7 mouse cellular contexts compared by ENCODE assay signal in genomic region chr1:155048947-155049346, GRCm38 (mm10). TPM values are rescaled to one million over a fixed set of nuclear protein-coding genes. Genes with fewer than 3 reads are reported as not detected.
DNase-seq lines count a peak whose midpoint lies in the region; ATAC-seq lines count a peak whose summit lies in the region.

No protein-coding gene starts in this region.

- peak; percentile 79 for ATAC-seq in intestine, embryonic 16.5 days
- peak; percentile 78 for ATAC-seq in midbrain, embryonic 11.5 days (ENCODE audit: low FRiP score)

- no peak overlapping the region for H3K27ac ChIP-seq in intestine, embryonic 16.5 days (ENCODE audit: low read length)
- H3K27ac ChIP-seq in midbrain, embryonic 11.5 days (ENCODE audit: low read depth, low read length): no peak overlapping the region

- no peaks in the 10 kb centered on the region for H3K27me3 ChIP-seq in intestine, embryonic 16.5 days (replicated peaks; ENCODE audit: control insufficient read depth, insufficient read depth, low read length)
- no peaks in the 10 kb centered on the region for H3K27me3 ChIP-seq in midbrain, embryonic 11.5 days (ENCODE audit: control insufficient read depth, insufficient read depth, low read length)

- WGBS in intestine, embryonic 16.5 days: 3% methylated on average over 5 of the region's 5 CpGs
- WGBS in midbrain, embryonic 11.5 days: 5% methylated on average over 5 of the region's 5 CpGs

- intact Hi-C loops in gastrocnemius, postnatal 36 days (cut with DNase I): loop anchor here (1.0 to 10.0 kb wide), 4 partner anchors 50 to 476 kb away; partner anchors contain the start of gene Ier5
- intact Hi-C loops in left cerebral cortex, postnatal 36 days (cut with DNase I): loop anchor here (1.0 to 5.0 kb wide), 3 partner anchors 91 to 233 kb away; no protein-coding TSS in a partner anchor

- H3K4me1 ChIP-seq in intestine, embryonic 16.5 days (ENCODE audit: control insufficient read depth, insufficient read depth, low read length): peaks cover 26% of the 10 kb centered on the region
- peaks cover 25% of the 10 kb centered on the region for H3K4me1 ChIP-seq in midbrain, embryonic 11.5 days (ENCODE audit: control insufficient read depth, insufficient read depth, low read length)

- no peak overlapping the region for H3K4me3 ChIP-seq in intestine, embryonic 16.5 days (ENCODE audit: low read length)
- no peak overlapping the region for H3K4me3 ChIP-seq in midbrain, embryonic 11.5 days (ENCODE audit: low read depth, low read length)

- no peak overlapping the region for H3K4me2 ChIP-seq in intestine, embryonic 16.5 days (ENCODE audit: low read depth, low read length)
- no peak overlapping the region for H3K4me2 ChIP-seq in midbrain, embryonic 11.5 days

- H3K36me3 ChIP-seq in intestine, embryonic 16.5 days (ENCODE audit: control insufficient read depth, insufficient read depth, low read length): no peaks in the 10 kb centered on the region
- no peaks in the 10 kb centered on the region for H3K36me3 ChIP-seq in midbrain, embryonic 11.5 days (ENCODE audit: control insufficient read depth, insufficient read depth, low read length)

- peak; percentile 98 for DNase-seq in adrenal gland, adult 18-20 months (ENCODE audit: low spot score in 2 of 2)
- peak; percentile 94 for DNase-seq in embryo, embryonic 11 days
- peak; percentile 88 to 93 for DNase-seq in gastrocnemius, postnatal 36 days
- DNase-seq in left cerebral cortex, postnatal 36 days (ENCODE audit: low spot score in 2 of 2): peak; percentile 86 to 90
- DNase-seq in midbrain, embryonic 11.5 days (ENCODE audit: low spot score, missing footprints): peak; percentile 99
- peak; percentile 96 for DNase-seq in right cerebral cortex, postnatal 4 days

- H3K9ac ChIP-seq in intestine, embryonic 16.5 days (ENCODE audit: low read depth, low read length): no peak overlapping the region
- H3K9ac ChIP-seq in midbrain, embryonic 11.5 days (ENCODE audit: low read length): no peak overlapping the region

- H3K9me3 ChIP-seq in intestine, embryonic 16.5 days (ENCODE audit: control insufficient read depth, low read length): no peaks in the 10 kb centered on the region
- H3K9me3 ChIP-seq in midbrain, embryonic 11.5 days (ENCODE audit: control insufficient read depth, low read length): no peaks in the 10 kb centered on the region

RNA-seq across cellular contexts. Expression of gene Ier5, which starts 50.5 kb away (rescaled TPM):
- total RNA-seq in adrenal gland, adult 18-20 months (2021): 10 to 100 TPM in 1 of 2 experiments, 1 to 10 TPM in 1; 9.4 to 15.5 TPM
- total RNA-seq in gastrocnemius, postnatal 36 days (2021): 1 to 10 TPM; 7.1 to 9.7 TPM
- polyA plus RNA-seq in intestine, embryonic 16.5 days (2015; fragmentation: Nextera tagmentation; extraction: Ambion mirVana): 2.0 and 2.6 TPM in 2 replicates
- total RNA-seq in left cerebral cortex, postnatal 36 days (2021): 10 to 100 TPM; 49.2 to 64.5 TPM
- 12.4 and 13.5 TPM in 2 replicates for polyA plus RNA-seq in midbrain, embryonic 11.5 days (2014; fragmentation: Nextera tagmentation; extraction: Ambion mirVana)
